Mouse (Mus musculus) C2C12 (cell line): ENCODE results near the gene D130052B06Rik.

Source experiments
- CEBPB ChIP-seq: IDR thresholded peaks from one replicate; pipeline ENCODE4 v1.6.1; 2011; ENCODE audit warnings: low read depth, mild to moderate bottlenecking, control low read depth, moderate library complexity
- CTCF ChIP-seq: IDR thresholded peaks from one replicate; pipeline ENCODE4 v1.5.1; 2011; ENCODE audit not compliant: control insufficient read depth, insufficient read depth, insufficient read length
- MYOD1 ChIP-seq: IDR thresholded peaks from one replicate; pipeline ENCODE4 v1.6.1; 2011; ENCODE audit warnings: low read depth; ENCODE audit not compliant: control insufficient read depth, insufficient read length
- MYOG ChIP-seq: IDR thresholded peaks from one replicate; pipeline ENCODE4 v1.6.1; 2011; ENCODE audit not compliant: control insufficient read depth, insufficient read length; ENCODE audit errors: extremely low read depth
- USF1 ChIP-seq: IDR thresholded peaks from one replicate; pipeline ENCODE4 v1.6.1; 2011; ENCODE audit warnings: low read depth, mild to moderate bottlenecking, control low read depth, moderate library complexity

DNA sequence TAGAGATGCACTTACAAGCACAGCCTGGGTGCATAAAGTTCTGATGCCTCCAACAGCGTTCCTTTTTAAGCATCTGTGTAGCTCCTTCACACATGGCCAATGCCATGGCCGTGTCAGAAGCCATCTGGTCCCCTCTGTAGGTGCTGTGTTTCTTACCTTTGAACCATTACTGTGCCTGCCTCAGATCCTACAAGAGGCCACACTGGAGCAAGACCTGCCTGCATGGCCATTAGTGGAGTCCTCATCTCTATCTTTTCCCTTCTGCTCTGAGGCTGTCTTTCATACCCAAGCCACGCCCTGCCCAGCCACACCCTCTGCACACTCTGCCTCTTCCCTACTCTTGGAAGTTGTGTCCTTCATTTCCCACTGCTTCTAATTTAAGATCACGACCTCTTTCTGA, 6.3 kb upstream of the D130052B06Rik start:
- TF ChIP-seq CTCF (no peak), MYOG (no peak), CEBPB (no peak), USF1 (no peak), MYOD1 (no peak)
